Mouse (Mus musculus): ENCODE data around the gene Prss16. TPM values are rescaled to one million over a fixed set of nuclear protein-coding genes. Genes with fewer than 3 reads are reported as not detected.

The Prss16 gene
- total RNA-seq (2022): under 1 TPM in 1 of 4 experiments, not detected in 3; 0.22 TPM

- no peak for DNase-seq (ENCODE audit: low spot score)
Observed at GRCm38 (mm10) chr13:22009642-22010041, at the start of gene Prss16. Prss16 (minus strand) TSS chr13:22009742.

- DNase-seq (ENCODE audit: low spot score): no peak
Observed at GRCm38 (mm10) chr13:22053754-22054153, 44.2 kb upstream of the Prss16 start.

GRCm38 (mm10) chr13:22051523-22051859, 41.9 kb upstream of the Prss16 start:
- DNase-seq (ENCODE audit: low spot score): no peak

DNA sequence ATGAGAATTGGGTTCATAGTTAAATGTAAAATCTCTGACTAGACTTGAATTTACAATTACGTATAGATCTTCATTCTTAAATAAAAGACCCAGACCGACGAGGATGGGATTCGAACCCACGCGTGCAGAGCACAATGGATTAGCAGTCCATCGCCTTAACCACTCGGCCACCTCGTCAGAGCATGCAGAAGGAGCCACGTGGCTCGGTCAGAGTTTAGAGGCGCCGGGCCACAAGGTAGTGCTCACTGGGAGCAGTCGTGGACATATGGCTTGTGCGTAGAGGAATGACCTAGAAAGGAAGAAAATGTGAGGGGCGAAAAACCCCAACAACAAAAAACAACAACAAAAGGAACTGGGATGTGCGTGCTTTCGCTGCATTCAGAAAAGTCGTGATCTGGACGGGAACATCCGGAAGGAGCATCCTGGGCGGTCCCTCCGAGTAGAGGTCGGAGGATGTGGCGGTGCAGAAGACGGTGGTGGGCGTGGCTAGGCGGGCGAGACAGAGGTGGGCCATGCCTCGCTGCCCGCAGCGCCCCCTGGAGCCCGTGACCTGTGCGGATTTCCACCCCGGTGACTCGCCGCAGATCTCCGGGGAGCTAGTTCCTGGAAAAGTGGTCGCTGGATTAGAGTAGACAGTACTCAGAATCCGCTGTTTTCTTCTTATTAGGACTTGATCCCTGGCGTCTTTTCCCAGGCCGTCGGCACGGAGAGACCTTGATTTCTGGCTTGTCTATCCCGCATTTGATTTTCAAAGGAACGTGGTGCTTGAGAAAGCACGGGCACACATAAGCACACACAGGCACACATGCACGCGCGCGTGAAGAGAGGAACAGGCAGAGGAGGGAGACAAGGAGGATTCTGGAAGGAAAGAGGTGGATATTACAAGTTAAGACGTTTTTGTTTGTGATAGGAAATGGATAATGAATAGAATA, 41.3 kb upstream of the Prss16 start:
- peak; percentile 90 for DNase-seq (ENCODE audit: low spot score)

DNA sequence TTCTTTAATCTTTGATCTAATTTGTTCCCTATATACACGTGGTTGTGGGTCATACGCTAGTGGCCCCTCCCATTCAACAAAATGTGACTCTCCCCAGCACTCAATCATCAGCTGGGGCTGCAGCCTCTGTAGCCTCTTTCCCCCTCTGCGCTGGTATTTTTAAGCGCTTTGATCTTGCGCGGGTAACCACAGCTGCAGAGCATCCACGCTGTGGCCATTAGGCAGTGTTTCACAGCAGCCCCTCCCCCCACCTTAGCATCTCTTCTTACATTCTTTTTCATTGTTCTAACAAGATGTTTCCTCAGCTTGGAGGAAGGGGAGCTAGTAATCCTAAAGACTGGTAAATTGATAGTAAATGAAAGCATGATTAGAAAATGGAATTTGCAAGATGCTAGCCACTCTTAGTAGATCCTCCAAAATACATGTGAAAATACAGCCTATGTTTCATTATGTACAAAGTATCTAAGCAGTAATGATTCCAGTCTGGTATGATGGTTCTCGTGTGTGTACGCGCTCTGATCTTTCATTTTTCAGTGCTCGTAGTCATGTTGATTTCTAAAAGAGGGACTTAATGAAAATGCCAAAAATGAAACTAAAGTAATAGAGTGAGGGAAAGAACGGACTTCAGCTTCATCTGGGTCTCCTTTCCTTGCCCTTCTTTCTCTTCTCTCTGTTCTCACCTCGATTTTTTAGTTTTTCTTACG, 40.3 kb upstream of the Prss16 start:
- DNase-seq (ENCODE audit: low spot score): no peak

- DNase-seq (ENCODE audit: low spot score): no peak
Observed at GRCm38 (mm10) chr13:22049041-22049440, 39.5 kb upstream of the Prss16 start.

DNA sequence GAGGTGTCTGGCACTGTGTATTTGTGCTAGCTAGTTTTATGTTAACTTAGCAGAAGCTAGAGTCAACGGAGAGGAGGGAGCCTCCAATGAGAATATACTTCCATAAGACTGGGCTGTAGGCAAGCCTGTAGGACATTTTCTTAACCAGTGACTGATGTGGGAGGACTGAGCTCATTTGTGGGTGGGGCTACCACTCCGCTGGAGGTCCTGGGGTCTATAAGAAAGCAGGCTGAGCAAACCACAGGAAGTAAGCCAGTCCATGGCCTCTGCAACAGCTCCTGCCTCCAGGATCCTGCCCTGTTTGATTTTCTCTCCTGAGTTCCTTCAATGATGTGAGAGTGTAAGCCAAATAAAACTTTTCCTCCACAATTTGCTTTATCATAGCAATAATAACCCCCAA, 35.8 kb upstream of the Prss16 start:
- no peak for DNase-seq (ENCODE audit: low spot score)

DNA sequence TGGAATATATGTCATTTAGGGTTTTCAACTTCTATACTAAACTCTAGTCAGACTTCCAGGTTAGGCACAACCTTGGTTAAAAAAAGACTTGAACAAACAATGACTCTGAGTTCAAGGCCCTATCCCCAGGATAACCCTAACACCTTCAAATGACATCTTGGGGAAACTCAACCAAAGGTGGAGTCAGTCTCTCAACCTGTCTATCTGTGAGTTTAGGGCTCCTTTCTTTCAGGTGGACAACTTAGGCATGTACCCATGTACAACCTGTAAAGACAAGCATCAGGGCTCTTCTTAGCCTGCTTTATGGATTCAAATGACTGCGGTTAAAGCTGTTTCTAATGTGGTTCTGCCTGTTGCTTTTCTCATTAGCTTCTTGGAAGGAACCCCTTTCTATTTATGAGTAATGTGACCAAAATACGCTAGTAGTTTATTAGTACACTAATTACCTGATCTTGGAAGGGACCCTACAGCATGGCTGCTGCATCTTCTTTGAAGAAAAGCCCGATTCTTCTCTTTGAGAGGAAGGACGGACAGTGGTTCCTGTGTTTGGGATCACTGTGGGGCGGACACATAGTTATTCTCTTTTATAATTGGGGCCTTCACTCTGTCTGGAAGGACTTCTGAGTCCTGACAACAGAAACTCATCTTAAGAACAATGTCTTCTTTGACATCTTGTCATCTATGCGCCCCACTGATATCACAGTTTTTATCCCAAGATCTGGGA, 35.1 kb upstream of the Prss16 start:
- no peak for DNase-seq (ENCODE audit: low spot score)

DNA sequence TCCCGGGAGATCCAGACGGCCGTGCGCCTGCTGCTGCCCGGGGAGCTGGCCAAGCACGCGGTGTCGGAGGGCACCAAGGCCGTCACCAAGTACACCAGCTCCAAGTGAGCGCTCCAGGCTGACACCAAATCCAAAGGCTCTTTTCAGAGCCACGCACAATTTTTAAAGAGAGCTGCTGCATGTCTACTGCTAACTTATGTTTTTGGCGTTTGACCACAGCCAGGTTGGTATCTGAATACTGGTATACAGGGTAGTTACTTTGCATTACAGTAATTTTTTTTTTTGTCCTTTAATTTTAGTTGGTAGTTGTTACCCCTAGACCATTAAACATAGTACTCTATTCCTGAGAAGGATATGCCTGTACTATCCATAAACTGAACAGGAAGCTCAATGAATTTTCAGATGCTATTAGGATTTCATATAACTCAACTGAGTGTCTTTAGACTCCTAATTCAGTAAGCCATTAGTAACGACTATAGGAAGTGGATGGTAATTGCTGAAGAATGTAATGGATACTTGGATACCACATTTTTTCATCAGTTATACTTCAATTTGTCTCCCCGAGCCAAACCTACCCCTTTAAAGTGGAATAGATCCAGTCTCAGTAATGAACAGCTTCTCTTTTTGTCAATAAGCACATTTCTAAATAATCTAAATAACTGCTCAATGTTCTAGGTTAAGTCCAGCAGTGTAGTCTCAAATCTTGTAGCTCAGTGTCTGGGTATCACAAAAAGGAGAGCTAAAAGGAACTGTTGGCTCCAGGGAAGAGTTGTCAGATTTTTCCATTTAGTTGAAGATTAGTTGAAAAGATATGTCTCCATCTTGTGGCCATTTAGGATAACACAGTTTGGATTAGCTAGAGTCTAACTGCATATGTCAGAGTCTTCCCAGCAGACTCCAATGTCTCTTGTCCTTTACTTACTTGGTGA, 34.2 kb upstream of the Prss16 start:
- DNase-seq (ENCODE audit: low spot score): peak; percentile 60

DNA sequence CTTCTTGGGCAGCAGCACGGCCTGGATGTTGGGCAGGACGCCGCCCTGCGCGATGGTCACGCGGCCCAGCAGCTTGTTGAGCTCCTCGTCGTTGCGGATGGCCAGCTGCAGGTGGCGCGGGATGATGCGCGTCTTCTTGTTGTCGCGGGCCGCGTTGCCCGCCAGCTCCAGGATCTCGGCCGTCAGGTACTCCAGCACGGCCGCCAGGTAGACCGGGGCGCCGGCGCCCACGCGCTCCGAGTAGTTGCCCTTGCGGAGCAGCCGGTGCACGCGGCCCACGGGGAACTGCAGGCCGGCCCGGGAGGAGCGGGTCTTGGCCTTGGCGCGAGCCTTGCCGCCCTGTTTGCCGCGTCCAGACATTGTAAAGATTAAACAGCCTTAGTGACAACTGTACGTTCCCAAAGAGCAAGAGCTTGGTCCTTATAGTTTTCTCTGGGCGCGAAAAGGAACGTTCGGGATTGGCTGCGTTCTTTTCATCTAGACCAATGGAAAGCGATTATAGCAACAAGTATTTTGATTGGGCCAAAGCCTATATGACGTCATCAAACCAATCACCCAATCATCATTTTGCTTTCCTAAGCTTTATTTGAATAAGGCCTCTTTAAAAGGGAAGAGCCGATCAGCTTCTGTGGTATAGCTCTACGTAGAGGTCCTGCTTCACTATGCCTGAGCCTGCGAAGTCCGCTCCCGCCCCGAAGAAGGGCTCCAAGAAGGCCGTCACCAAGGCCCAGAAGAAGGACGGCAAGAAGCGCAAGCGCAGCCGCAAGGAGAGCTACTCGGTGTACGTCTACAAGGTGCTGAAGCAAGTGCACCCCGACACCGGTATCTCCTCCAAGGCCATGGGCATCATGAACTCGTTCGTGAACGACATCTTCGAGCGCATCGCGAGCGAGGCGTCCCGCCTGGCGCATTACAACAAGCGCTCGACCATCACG, 33.3 kb upstream of the Prss16 start, which contains the start of the genes Hist1h2ag and Hist1h2bj:
Gene Hist1h2ag, minus strand, starts transcription at position 377 of the 935 bp plus-strand sequence.
Gene Hist1h2bj, plus strand, starts transcription at position 647 of the 935 bp plus-strand sequence.
- peak; percentile 98 for DNase-seq (ENCODE audit: low spot score)

- DNase-seq (ENCODE audit: low spot score): no peak
Observed at GRCm38 (mm10) chr13:22041651-22042567, 32.4 kb upstream of the Prss16 start.

- DNase-seq (ENCODE audit: low spot score): peak; percentile 97
Observed at GRCm38 (mm10) chr13:22041142-22041536, 31.6 kb upstream of the Prss16 start, which contains the start of gene Hist1h4i. Hist1h4i (minus strand) TSS chr13:22041362.

GRCm38 (mm10) chr13:22040464-22041141, 31.1 kb upstream of the Prss16 start:
- no peak for DNase-seq (ENCODE audit: low spot score)

DNA sequence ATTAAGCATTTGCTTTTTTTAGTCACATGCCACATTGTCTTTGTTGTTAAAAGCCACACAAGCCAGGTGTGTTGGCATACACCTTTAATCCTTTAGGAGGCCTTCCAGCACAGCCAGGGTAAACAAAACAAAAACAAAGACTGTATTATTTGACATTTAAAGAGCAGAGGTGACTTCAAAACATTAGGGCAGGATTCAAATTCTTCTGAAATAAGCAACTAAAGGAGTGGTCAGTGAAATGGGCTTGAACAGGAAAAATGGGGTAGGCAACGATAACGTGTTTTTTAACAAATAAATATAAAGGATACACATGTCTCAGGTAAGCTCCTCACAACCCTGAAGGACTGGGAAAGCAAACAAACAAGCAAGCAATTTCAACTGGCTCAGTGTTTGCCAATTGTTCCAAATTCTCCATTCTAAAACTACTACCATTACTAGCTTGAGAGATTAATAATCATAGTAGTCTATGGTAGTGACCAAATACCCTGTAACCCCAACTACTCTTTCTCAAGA, 30.5 kb upstream of the Prss16 start:
- no peak for DNase-seq (ENCODE audit: low spot score)

- no peak for DNase-seq (ENCODE audit: low spot score)
Observed at GRCm38 (mm10) chr13:22039364-22039763, 29.8 kb upstream of the Prss16 start.

GRCm38 (mm10) chr13:22037415-22037814, 27.9 kb upstream of the Prss16 start:
- no peak for DNase-seq (ENCODE audit: low spot score)

GRCm38 (mm10) chr13:22036986-22037385, 27.4 kb upstream of the Prss16 start:
- no peak for DNase-seq (ENCODE audit: low spot score)

Data from heart, adult 8-10 months (tissue).